Mouse (Mus musculus) induced T-regulatory cell, adult 2 months (primary cell): ENCODE measurements at regions not wholly inside any gene's neighbourhood (a gene's known extent, or its start where the extent isn't known, plus 50 kb on each side); places are given as distances from the start of the nearest gene placed in this dataset.

ENCODE experiments used
- DNase-seq: peaks from one replicate; pipeline ENCODE4 v3.0.0-alpha.2; 2012; ENCODE audit warnings: low read depth

- no peak for DNase-seq
Measured at GRCm38 (mm10) chr15:68635633-68636032, 2134.9 kb upstream of the Lrrc6 start.

DNA sequence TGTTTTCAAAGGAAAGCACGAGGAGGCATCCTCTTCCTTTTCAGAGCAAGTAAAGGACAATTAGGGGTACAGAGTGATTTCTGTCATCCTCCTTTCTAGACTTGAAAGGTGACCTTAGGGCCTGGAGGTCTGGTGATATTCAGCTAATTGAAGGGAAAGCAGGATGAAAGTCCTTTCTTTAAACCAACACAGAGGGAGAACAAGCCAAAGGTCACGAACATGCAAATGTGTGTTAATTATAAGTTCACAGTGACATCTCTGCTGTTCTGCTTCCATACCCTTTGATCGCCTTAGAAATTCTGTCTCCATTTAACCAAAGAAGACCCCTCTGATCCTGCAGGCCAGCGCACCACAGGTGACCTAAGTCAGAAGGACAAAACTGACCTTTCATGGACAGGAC, 2126.3 kb upstream of the Lrrc6 start:
- DNase-seq, result no peak

- no peak for DNase-seq
Measured at GRCm38 (mm10) chr15:68624831-68625230, 2124.1 kb upstream of the Lrrc6 start.

- DNase-seq, result no peak
Measured at GRCm38 (mm10) chr15:68620417-68621214, 2119.9 kb upstream of the Lrrc6 start.

DNA sequence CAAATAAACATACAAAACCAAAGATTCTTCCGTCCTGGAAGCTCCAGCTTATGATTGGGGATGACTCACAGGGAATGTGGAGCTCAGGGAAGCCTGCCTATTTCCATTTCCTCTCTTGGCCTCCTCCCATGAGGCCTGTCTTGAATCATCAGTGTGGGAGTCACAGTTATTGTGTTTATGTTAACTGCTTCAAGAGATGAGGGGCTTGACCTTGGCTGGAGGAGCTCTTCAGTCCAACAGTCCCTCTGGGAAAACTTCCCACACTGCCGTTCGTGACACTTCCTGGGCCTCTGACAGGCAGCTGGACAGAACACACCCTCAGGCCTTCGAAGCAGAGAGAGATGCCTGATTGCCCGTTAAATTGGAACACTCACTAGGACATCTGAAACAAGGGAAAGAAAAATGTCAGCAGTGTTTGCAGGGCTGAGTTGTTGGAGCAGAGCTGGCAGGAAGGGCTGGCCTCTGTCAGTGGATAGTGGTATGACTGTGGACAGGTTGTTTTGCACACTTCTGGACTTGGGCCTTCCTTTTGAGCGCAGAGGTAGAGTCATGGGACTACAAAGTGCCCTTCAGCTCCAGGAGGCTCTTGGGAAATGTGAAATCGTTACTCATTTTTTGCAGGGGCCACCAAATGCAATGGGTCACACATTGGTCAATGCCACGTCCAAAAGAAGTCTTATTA, 2105.5 kb upstream of the Lrrc6 start:
- no peak for DNase-seq

DNA sequence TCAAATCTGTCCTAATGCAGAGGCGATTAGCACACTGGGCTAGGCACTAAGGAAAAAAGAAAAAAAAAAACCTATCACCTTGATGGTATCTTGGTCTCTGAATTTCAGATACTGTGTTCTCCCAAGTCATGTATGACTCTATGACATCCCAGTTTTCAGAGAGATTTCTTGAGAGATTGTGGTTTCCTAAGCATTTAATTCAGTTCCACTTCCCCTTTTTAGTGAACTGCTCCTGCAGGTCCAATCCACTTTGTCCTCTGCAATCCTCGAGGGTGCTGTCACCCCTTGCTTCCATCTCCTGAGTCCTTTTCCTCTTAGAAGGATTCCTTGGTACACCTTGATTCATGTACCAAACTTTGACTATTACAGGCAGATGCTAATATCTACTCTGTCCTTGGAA, 2104.8 kb upstream of the Lrrc6 start:
- no peak for DNase-seq

DNA sequence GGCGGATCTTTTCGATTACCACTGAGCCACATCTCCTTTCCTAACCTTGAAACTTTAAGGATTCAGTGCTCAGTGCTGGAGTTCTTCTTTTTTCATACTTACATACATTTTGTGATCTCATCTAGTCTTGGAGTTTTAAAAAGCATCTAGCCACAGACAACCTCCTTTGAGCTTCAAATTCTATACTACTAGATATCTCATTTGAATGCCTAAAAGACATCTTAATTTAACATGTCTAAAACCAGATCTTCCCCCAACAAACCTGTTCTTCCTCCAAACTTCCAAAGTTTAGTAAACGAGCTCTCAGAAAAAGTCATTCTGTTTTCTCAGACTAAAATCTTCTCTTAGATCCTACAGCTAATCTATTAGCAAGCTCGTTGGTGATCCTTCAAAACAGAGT, 2081.5 kb upstream of the Lrrc6 start:
- DNase-seq, result no peak

GRCm38 (mm10) chr15:68579486-68579885, 2078.8 kb upstream of the Lrrc6 start:
- no peak for DNase-seq

DNA sequence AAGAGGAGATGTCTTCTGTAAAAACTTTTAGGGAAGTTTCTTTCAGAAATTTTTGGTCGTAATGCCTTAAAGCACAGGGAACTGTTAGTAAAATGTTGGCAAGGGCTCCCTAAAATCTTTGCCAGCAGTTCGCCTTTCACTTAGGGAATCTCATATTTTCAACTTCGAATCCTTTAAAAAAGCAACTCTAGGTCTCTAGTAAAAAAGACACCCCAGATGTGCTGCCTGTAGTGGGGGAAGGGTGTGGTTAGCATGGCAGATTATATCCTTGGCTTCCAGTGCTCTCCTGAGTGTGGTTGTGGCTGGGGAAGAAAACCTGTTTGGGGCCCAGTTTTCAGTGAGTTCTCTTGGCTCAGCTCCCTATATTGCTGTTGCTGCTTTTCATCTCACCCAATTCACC, 2059.9 kb upstream of the Lrrc6 start:
- DNase-seq, result no peak

DNA sequence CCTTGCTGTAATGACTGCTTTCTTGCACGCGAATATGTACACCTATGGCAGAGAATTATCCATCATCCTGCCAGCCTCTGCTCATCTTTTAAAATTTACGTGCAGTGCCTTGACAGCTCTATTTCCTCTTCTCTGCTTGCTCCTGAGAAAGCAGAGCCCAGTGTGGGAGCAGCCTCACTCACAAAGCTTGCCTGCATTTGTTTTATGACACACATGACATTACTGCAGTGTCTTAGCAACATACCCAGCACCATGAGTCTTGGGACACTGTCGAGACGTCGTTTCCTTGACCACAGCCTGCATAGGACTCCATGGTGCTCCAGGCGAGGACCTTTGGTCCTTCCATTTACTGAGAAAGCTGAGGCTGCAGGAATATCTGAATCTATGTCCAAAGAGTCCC, 2055.4 kb upstream of the Lrrc6 start:
- no peak for DNase-seq

- DNase-seq, result no peak
Measured at GRCm38 (mm10) chr15:68536055-68536325, 2035.3 kb upstream of the Lrrc6 start.

- DNase-seq, result no peak
Measured at GRCm38 (mm10) chr15:68535297-68536054, 2034.8 kb upstream of the Lrrc6 start.

GRCm38 (mm10) chr15:68520759-68521158, 2020.0 kb upstream of the Lrrc6 start:
- no peak for DNase-seq

DNA sequence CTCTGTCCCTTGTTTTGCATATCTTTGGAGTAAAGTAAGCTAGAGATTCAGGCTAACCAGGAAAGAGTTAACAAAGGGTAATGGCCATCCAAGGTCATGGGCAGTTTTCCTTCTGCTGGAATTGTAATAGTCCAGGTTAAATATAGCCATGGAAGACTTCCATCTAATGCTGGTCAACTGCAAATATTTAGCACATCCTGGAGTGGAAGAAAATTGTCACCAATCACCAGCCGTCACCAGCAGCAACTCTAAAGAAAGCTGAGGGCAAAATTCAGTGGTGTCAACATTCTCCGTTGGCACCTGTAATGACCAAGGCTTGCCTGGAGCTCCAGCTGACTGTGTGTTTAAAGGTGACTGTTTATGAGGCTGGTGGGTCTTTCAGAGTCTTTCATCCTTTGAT, 2011.7 kb upstream of the Lrrc6 start:
- no peak for DNase-seq

- no peak for DNase-seq
Measured at GRCm38 (mm10) chr15:68508190-68508589, 2007.5 kb upstream of the Lrrc6 start.

DNA sequence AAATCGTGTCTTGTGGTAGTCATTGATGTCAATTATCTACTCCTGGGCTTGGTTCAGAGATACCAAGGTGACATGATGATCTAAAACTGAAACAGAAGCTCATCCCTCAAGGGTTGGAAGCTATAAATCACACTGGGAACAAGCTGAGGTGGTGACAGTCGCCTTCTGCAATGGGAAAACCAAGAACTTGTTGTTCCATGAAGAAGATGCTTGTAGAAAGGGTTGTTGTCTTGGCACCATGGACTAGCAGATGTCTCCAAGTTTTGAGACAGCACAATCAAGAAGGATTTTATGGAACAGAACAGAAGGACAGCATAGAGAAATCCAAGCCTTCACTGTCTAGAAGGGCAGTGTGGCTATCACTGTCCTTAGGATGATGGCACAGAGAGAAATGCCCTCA, 2005.4 kb upstream of the Lrrc6 start:
- no peak for DNase-seq

DNA sequence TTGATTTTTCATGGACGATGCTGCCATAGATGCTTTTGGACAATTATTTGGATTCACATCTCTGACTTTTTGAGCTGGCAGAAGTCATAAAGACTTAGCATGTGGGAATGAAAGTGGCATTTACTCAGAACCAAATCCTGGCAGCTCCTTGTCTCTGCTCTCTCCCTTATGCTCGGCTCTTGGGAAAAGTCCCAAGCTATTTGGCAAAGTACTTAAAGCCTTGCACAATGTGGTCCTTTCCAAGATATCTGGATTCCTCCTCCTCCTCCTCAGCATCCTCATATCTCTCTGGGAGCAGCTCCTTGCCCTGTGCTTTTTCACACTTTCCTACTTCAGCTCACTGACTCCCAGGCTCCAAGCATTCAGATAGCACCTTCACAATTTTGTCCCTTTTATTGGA, 1995.7 kb upstream of the Lrrc6 start:
- no peak for DNase-seq

GRCm38 (mm10) chr15:68484789-68485188, 1984.1 kb upstream of the Lrrc6 start:
- DNase-seq, result no peak

GRCm38 (mm10) chr15:68477745-68478144, 1977.0 kb upstream of the Lrrc6 start:
- no peak for DNase-seq

GRCm38 (mm10) chr15:68471928-68472327, 1971.2 kb upstream of the Lrrc6 start:
- no peak for DNase-seq

DNA sequence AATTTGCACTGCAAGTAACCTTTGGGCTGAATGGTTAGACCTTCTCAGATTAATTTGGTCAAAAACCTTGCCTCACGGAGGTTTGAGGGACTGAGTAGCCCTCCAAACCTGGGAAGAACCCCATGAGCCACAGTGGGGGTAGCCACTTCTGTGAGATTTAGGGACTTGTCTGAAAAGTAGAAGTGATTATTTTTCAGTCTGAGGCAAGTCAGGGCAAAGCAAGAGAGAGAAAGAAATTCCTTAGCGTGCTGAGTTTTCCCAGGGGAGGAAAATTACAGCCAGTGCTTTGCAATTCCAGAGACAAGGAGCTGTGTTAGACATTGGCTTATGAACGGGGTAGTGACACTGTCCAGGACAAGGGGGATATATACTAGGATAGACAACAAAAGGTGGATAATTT, 1962.1 kb upstream of the Lrrc6 start:
- no peak for DNase-seq

DNA sequence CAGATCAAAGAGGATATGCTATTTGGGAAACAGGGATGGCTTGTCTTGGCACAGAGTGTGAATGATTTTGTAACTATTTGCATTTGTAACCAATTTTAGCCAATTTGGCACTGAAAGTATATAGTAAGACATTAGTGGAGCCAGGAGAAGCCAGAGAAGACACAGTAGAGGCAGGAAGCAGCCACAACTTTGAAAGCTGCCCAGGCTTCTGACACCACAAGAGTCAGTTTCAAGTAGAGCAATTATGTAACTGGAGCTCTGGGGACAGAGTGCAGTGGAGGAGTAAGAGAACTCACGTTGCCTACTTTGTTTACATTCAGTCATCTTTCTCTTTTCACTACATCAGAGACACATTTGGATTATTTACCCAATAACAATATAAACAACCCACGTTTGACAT, 1956.5 kb upstream of the Lrrc6 start:
- DNase-seq, result no peak

DNA sequence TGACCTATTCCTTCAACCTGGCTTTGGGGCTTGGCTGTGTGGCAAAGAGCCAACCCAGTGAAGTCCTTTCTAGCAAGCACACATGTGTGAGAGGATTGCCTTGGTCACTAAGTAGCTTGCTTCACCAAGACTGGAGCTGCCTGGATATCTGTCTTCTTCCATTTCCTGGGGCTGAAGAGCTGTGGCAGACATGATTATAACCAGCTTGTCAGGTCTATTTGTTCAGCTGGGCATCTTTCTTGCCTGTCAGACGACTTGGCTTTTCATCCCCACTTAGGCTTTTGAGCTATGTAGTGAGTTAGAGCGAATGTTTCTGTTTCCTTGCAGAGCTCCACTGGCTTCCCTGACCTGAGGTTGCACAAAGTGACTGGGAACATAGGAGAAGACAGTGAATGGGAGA, 1951.3 kb upstream of the Lrrc6 start:
- DNase-seq, result no peak
